Mouse (Mus musculus): ENCODE data around the gene Lima1. TPM values are rescaled to one million over a fixed set of nuclear protein-coding genes. Genes with fewer than 3 reads are reported as not detected.

The Lima1 gene
- total RNA-seq, 2 experiments from 2014 or later = 7.2 to 13.8 TPM

DNA sequence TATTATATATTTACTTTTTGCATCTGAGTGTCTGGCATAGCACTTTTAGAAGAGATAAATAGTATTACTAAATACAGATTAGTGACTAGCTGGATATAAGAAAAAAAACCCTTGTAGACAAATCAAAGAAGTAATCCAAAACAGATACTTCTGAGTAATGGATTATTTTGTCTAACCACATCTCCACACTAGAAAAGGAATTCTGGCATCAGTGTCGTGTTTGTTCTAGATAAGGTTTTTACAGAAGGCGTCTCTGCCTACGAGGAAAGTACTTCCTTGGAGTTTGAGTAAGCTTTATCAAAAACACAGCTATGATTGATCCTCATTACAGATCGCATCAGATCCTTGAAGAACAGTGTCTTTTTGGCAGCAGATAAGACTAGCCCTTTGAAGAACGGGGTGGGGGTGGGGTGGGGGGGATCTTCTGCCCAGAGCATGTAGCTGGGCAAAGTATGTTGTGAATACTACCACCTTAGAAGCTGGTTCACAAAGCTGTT is 104.2 kb downstream of the Lima1 start:
- ATAC-seq (replicated peaks; ENCODE audit: poor library complexity, severe bottlenecking) = no peak

DNA sequence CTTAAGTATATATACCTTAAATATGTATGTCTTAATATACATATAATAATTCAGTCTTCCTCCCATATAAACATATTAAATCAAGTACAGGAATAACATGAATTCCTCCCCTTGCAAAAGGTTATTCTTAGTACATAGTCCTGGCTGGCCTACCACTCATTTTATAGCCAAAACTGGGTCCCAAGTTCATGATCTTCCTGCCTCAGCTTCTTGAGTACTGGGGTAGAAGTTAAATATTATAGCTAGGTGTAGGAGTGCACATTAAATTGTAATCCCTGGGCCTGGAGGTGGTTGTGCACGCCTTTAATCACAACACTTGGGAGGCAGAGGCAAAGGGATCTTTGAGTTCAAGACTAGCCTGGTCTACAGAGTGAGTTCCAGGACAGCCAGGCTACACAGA is 106.5 kb downstream of the Lima1 start:
- ATAC-seq (replicated peaks; ENCODE audit: poor library complexity, severe bottlenecking) = no peak

DNA sequence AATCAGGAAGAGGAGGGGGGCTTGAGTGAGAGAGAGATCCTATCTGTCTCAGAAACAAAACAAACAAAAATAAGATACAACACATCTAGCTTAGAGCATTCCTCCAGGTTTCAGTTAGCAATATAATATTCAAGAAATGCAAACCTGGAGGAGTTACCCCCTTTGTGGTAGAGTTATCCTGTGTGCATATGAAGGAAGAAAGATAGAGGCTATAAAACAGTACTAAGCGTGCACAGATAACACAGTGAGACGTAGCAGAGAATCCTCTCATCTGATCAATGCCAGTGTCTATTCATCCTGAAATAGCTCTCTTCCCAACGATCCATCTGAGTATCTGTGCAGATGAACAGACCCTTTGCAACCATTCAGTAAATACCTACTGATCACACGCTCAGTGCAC is 107.8 kb downstream of the Lima1 start:
- no peak for ATAC-seq (replicated peaks; ENCODE audit: poor library complexity, severe bottlenecking)

DNA sequence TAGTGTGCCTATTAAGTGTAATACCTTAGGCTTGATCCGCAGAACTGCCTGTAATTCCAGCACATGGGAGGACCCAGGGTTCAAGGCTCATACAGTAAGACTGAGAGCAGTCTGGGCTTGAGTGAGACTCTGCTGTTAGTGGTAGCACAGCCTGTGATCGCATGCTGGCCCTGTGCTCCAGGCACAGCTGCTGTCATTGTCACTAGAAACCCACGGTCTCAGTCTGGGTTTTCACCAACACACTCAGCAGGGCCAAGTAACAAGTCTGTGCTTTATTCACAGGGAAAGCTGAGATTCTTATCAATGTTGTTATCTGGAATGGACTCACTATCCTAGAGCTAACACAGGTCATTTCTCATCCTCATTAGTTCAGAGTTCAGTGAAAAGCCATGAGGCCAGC is 121.1 kb downstream of the Lima1 start:
- no peak for ATAC-seq (replicated peaks; ENCODE audit: poor library complexity, severe bottlenecking)

DNA sequence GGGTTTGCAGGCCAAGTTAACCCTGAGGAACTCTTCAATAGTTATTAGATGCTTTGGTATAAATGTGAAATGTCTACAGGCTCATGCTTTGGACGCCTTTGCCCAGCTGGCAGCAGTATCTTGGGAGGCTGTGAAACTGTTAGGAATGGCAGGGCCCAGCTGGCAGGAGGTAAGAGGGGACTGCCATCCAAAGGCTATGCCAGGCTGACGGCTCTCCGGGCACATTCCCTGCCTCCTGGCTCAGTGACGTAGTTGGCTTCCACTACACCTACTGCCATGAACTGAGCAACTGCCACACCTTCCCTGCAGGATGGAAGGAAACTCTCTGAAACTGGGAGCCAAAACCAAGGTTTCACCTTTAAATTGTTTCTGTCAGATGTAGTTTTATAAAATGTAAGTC is 135.0 kb downstream of the Lima1 start:
- ATAC-seq (replicated peaks; ENCODE audit: poor library complexity, severe bottlenecking) = no peak

DNA sequence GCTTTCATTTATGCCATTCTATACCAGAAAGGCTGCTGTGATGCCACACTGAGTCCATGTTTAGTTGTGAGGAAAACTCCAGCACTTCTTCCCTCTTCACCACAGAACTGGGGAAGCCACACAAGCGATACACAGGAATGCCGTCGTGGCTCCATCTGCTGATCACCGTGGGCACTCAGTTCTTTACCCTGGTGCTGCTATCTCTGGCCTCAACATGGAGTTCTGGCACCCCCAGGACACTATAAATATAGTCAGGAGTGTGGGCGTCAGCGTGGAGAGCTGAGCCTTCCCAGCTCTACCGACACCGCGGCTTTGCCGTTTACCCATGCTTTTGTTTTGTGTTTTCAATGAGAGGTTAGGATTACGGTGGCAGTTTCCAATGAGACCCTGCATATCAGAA is 138.6 kb downstream of the Lima1 start:
- no peak for ATAC-seq (replicated peaks; ENCODE audit: poor library complexity, severe bottlenecking)

DNA sequence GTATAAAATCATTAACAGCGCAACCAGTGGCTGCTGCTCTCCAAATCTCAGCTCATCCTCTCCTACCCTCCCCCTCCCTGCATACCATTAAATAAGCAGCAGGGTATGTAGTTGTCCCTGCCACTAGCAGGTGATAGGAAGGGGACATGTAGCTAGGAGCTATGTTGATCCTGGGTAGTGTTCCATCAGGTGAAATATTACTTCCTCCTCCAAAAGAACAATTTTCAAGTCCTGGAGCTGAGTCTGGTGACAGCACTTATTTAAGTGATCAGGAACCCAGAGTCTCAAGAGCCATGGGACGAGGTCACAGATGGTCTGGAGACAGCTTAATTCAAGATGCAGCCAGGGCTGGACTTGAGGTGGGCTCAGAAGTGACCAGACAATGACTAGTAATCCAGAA is 139.6 kb downstream of the Lima1 start:
- no peak for ATAC-seq (replicated peaks; ENCODE audit: poor library complexity, severe bottlenecking)

DNA sequence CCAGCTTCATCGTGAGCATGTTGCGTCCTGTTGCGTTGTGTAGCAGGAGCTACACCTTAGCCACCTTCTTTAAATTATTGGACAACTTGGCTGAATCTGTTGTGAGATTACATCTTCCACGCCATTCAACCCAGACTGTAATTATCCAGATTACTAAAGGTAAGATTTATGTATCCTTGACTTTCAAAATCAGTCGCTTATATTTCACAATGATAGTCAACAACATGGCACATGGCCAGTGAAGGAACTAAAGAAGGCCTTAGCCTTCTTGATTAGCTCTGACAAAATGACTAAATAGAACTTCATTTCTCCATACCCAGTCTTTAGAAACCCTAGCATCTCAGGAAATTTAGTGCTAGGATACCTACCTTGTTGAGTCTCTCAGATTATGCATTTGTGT is 142.1 kb downstream of the Lima1 start:
- no peak for ATAC-seq (replicated peaks; ENCODE audit: poor library complexity, severe bottlenecking)

DNA sequence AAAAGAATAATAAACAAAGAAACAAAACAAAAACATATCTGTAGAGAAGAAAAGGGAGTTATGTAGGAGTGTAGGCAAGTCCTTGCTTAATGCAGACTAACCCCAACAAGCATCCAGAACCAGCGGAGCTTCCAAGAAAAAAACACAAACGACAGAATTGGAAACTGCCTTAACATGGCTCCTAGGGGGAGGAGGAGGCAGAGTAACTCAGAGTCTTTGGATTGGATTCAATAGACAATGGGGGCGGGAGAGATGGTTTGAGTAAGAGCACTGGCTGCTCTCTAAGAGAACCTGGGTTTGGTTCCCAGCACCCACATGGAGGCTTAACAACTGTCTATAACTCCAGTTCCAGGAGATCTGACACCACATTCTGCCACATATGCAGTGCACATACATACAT is 143.6 kb downstream of the Lima1 start:
- ATAC-seq (replicated peaks; ENCODE audit: poor library complexity, severe bottlenecking) = no peak

DNA sequence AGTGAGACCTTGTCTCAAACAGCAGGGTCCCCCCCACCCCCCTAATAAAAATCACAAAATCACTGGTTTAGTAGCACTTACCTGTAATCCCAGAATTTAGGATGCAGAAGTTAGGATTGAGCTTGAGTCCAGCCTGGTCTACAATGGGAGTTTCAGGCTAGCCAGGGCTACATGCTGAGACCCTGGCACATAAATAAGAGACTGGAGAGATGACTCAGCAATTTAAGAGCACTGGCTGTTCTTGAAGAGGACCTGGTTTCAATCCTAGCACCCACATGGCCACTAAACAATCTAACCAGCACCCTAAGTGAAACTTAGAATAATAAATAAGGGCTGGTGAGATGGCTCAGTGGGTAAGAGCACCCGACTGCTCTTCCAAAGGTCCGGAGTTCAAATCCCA is 144.1 kb downstream of the Lima1 start:
- no peak for ATAC-seq (replicated peaks; ENCODE audit: poor library complexity, severe bottlenecking)

DNA sequence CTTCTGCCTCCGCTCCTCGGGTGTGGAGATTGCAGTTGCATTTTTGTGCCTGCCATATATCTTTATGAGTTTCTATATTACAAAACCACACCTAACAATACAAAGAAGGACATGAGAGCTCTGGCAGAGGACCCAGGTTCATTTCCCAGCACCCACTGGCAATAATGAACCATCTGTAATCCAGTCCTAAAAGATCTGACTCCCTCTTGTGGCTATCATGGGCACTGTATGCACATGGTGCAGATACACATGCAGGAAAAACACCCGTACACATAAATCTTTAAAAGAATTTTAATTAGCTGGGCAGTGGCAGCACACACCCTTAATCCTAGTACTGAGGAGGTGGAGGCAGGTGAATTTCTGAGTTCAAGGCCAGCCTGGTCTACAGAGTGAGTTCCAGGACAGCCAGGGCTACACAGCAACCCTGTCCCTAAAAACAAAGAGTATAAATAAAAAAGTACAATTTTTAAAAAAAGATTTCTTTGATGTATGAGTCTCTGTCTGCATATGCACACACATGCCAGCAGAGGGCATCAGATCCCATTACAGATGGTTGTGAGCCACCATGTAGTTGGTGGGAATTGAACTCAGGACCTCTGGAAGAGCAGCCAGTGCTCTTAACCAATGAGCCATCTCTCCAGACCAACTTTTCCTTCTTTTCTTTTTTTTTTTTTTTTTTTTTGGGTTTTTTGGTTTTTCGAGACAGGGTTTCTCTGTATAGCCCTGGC is 146.0 kb downstream of the Lima1 start:
- ATAC-seq (replicated peaks; ENCODE audit: poor library complexity, severe bottlenecking) = no peak

Other genes with a start within 250 kb of the Lima1 start
- 47.0 and 75.5 TPM in 2 replicates for gene Racgap1, start 223.8 kb downstream of the Lima1 start, total RNA-seq (2014; fragmentation: Nextera tagmentation)
- gene Racgap1, start 223.8 kb downstream of the Lima1 start, total RNA-seq (2017) = 76.4 and 80.0 TPM in 2 replicates
- not detected in 2 replicates for gene Asic1, start 205.1 kb downstream of the Lima1 start, total RNA-seq (2014; fragmentation: Nextera tagmentation)
- not detected in 2 replicates for gene Asic1, start 205.1 kb downstream of the Lima1 start, total RNA-seq (2017)
- gene Smarcd1, start 173.3 kb downstream of the Lima1 start, total RNA-seq (2014; fragmentation: Nextera tagmentation) = 29.8 and 34.7 TPM in 2 replicates
- gene Smarcd1, start 173.3 kb downstream of the Lima1 start, total RNA-seq (2017) = 16.3 and 28.0 TPM in 2 replicates
- gene Gm17349, start 170.0 kb downstream of the Lima1 start, total RNA-seq (2014; fragmentation: Nextera tagmentation) = not detected in 2 replicates
- gene Gm17349, start 170.0 kb downstream of the Lima1 start, total RNA-seq (2017) = not detected in 2 replicates
- 0.68 and 0.86 TPM in 2 replicates for gene Gpd1, start 157.9 kb downstream of the Lima1 start, total RNA-seq (2014; fragmentation: Nextera tagmentation)
- 0.10 and 0.34 TPM in 2 replicates for gene Gpd1, start 157.9 kb downstream of the Lima1 start, total RNA-seq (2017)
- gene Cox14, start 149.8 kb downstream of the Lima1 start, total RNA-seq (2014; fragmentation: Nextera tagmentation) = 57.0 and 57.1 TPM in 2 replicates
- gene Cox14, start 149.8 kb downstream of the Lima1 start, total RNA-seq (2017) = 38.9 and 47.3 TPM in 2 replicates
- 34.8 and 58.3 TPM in 2 replicates for gene Cers5, start 102.6 kb downstream of the Lima1 start, total RNA-seq (2014; fragmentation: Nextera tagmentation)
- 17.9 and 24.5 TPM in 2 replicates for gene Cers5, start 102.6 kb downstream of the Lima1 start, total RNA-seq (2017)
- not detected in 2 replicates for gene Fam186a, start 91.6 kb upstream of the Lima1 start, total RNA-seq (2014; fragmentation: Nextera tagmentation)
- not detected in 2 replicates for gene Fam186a, start 91.6 kb upstream of the Lima1 start, total RNA-seq (2017)
- 99.3 and 101 TPM in 2 replicates for gene Larp4, start 94.6 kb upstream of the Lima1 start, total RNA-seq (2014; fragmentation: Nextera tagmentation)
- 77.6 and 87.4 TPM in 2 replicates for gene Larp4, start 94.6 kb upstream of the Lima1 start, total RNA-seq (2017)
- gene Dip2b, start 163.2 kb upstream of the Lima1 start, total RNA-seq (2014; fragmentation: Nextera tagmentation) = 13.3 and 23.3 TPM in 2 replicates
- 11.0 and 11.9 TPM in 2 replicates for gene Dip2b, start 163.2 kb upstream of the Lima1 start, total RNA-seq (2017)